Mouse (Mus musculus) hindbrain, embryonic 10.5 days (tissue): ENCODE results near the gene Cenpf. TPM values are rescaled to one million over a fixed set of nuclear protein-coding genes. Genes with fewer than 3 reads are reported as not detected.
"Not testable (repeated sequence)": the region's sequence is repeated elsewhere in the genome, so short reads cannot be mapped to it uniquely, and the experiment has no call there.

Source experiments
- DNase-seq: peaks from one replicate; pipeline ENCODE4 v3.0.0-alpha.2; 2017; ENCODE audit warnings: low spot score
- H3K27ac ChIP-seq: fragments of 300-500 bp; sonication (generic); 2 replicates; pipeline ENCODE4 v1.5.1; 2016; ENCODE audit warnings: mild to moderate bottlenecking, moderate library complexity
- H3K27me3 ChIP-seq: fragments of 300-500 bp; sonication (generic); 2 replicates; pipeline ENCODE4 v1.6.1; 2016; ENCODE audit warnings: mild to moderate bottlenecking; ENCODE audit not compliant: poor library complexity, insufficient read depth, severe bottlenecking
- H3K36me3 ChIP-seq: fragments of 300-500 bp; sonication (generic); 2 replicates; pipeline ENCODE4 v1.6.1; 2016; ENCODE audit warnings: mild to moderate bottlenecking, moderate library complexity
- H3K4me1 ChIP-seq: fragments of 300-500 bp; sonication (generic); replicated peaks from 2 replicates; pipeline ENCODE4 v1.6.1; 2016; ENCODE audit warnings: mild to moderate bottlenecking
- H3K4me3 ChIP-seq: fragments of 300-500 bp; sonication (generic); 2 replicates; pipeline ENCODE4 v1.5.1; 2016; ENCODE audit warnings: mild to moderate bottlenecking, moderate library complexity
- H3K9me3 ChIP-seq: fragments of 300-500 bp; sonication (generic); 2 replicates; pipeline ENCODE4 v1.6.1; 2016; ENCODE audit warnings: mild to moderate bottlenecking, moderate library complexity
- WGBS: fragments of 180-500 bp; shearing (Covaris S2); methylation state at CpG from one replicate; pipeline ENCODE4 v1.1.7; 2016; 5-methylcytosine and 5-hydroxymethylcytosine counted together
- polyA plus RNA-seq: library from polyadenylated mRNA; unstranded; fragments of >200 nt; fragmentation: Nextera tagmentation; extraction: Ambion mirVana; gene quantifications from 2 replicates; pipeline ENCODE4 v1.2.1, GENCODE M21; 2016

Gene Cenpf
- polyA plus RNA-seq, 1 experiment from 2014 or later: 71.0 TPM

GRCm38 (mm10) chr1:189709001-189709400 is 21.1 kb upstream of the Cenpf start:
- Histone ChIP-seq H3K4me1 (peaks cover 17% of the 10 kb centered on the region), H3K4me3 (no peak overlapping the region), H3K27ac (no peak overlapping the region), H3K27me3 (no peaks in the 10 kb centered on the region), H3K9me3 (no peaks in the 10 kb centered on the region), H3K36me3 (no peaks in the 10 kb centered on the region)
- 86% methylated on average over 8 of the region's 8 CpGs for WGBS
- no peak for DNase-seq

- peaks cover 17% of the 10 kb centered on the region for H3K4me1 ChIP-seq
- 51% methylated on average over 5 of the region's 5 CpGs for WGBS
- H3K27ac ChIP-seq: peak overlapping the region; percentile 40; the same call in 1 of the 2 replicates
- H3K27me3 ChIP-seq: no peaks in the 10 kb centered on the region
- DNase-seq: no peak
- H3K36me3 ChIP-seq: no peaks in the 10 kb centered on the region
- no peaks in the 10 kb centered on the region for H3K9me3 ChIP-seq
- no peak overlapping the region for H3K4me3 ChIP-seq
Observed at GRCm38 (mm10) chr1:189707419-189707818, 19.5 kb upstream of the Cenpf start.

- Histone ChIP-seq H3K4me1 (peaks cover 17% of the 10 kb centered on the region), H3K36me3 (no peaks in the 10 kb centered on the region), H3K9me3 (no peaks in the 10 kb centered on the region), H3K27me3 (no peaks in the 10 kb centered on the region), H3K4me3 (no peak overlapping the region), H3K27ac (no peak overlapping the region)
- DNase-seq: no peak
Observed at GRCm38 (mm10) chr1:189707014-189707413, 19.1 kb upstream of the Cenpf start.

GRCm38 (mm10) chr1:189706040-189706645 is 18.3 kb upstream of the Cenpf start:
- H3K36me3 ChIP-seq: no peaks in the 10 kb centered on the region
- no peak overlapping the region for H3K4me3 ChIP-seq
- WGBS: 86% methylated on average over 12 of the region's 12 CpGs
- no peak overlapping the region for H3K27ac ChIP-seq
- peaks cover 19% of the 10 kb centered on the region for H3K4me1 ChIP-seq
- H3K9me3 ChIP-seq: no peaks in the 10 kb centered on the region
- DNase-seq: no peak
- H3K27me3 ChIP-seq: no peaks in the 10 kb centered on the region

DNA sequence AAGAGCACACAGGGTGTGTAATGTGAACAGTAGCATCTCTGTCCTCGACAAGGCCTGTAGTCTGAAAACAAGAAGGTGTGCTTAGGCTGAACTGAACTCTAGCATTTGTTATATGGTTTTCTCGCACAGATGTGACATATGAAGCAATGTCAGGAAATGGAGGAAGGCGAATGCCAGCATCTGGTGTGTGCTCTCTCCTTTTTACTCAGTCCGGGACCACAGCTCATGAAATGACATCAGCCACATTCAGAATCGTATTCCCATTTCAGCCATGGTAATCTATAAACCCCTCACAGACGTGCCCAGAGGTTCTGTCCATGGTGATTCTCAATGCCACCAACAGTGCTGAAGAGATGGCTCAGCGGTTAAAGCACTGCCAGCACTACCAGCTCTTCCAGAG is 15.7 kb upstream of the Cenpf start:
- Histone ChIP-seq H3K9me3 (no peaks in the 10 kb centered on the region), H3K27me3 (no peaks in the 10 kb centered on the region), H3K27ac (no peak overlapping the region), H3K4me3 (no peak overlapping the region), H3K4me1 (peaks cover 17% of the 10 kb centered on the region), H3K36me3 (no peaks in the 10 kb centered on the region)
- WGBS: 83% methylated on average over 7 of the region's 7 CpGs
- no peak for DNase-seq

DNA sequence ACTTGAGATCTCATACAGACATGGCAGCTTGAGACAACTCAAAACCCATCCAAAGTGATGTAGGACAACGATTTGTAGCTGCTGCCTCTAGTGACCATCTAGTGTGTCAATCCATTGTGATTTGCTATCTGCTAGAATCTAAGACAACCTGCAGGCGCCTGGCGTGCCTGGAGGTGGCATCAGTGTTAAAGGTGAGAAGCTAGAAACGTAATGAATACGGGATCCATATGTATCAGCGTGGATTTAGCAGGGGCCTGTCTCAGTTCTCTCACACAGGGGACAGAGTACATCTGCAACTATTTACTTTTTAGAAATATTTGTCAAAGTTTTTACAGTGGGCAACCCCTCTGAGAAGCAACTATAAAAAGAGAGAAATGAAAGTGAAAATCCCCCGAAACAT is 15.3 kb upstream of the Cenpf start:
- no peak overlapping the region for H3K27ac ChIP-seq
- no peak overlapping the region for H3K4me3 ChIP-seq
- H3K27me3 ChIP-seq: no peaks in the 10 kb centered on the region
- H3K9me3 ChIP-seq: no peaks in the 10 kb centered on the region
- H3K36me3 ChIP-seq: no peaks in the 10 kb centered on the region
- 45% methylated on average over 7 of the region's 7 CpGs for WGBS
- H3K4me1 ChIP-seq: peaks cover 16% of the 10 kb centered on the region
- DNase-seq: no peak

DNA sequence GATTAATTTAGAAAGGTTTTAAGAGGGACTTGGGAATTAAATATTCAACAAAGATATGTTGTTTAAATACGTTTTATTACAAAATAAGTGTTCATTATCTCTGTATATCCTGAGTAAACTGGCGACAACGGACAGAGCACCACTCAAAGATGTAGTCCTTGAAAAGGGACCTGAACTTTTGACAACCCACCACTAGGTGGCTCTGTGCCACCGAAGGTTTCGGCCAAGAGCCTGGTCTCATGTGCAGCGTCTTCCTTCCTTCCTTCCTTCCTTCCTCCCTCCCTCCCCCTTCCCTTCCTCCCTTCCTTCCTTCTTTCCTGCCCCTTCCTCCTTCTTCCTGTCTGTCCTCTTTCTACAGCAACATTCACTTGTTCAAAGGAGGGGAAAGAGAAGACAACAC is 13.1 kb upstream of the Cenpf start:
- Histone ChIP-seq H3K4me1 (peaks cover 3% of the 10 kb centered on the region; the same call in 1 of the 2 replicates), H3K4me3 (no peak overlapping the region), H3K27me3 (no peaks in the 10 kb centered on the region), H3K36me3 (no peaks in the 10 kb centered on the region), H3K9me3 (no peaks in the 10 kb centered on the region), H3K27ac (no peak overlapping the region)
- DNase-seq: peak; percentile 71
- under 1% methylated on average over 6 of the region's 6 CpGs for WGBS

DNA sequence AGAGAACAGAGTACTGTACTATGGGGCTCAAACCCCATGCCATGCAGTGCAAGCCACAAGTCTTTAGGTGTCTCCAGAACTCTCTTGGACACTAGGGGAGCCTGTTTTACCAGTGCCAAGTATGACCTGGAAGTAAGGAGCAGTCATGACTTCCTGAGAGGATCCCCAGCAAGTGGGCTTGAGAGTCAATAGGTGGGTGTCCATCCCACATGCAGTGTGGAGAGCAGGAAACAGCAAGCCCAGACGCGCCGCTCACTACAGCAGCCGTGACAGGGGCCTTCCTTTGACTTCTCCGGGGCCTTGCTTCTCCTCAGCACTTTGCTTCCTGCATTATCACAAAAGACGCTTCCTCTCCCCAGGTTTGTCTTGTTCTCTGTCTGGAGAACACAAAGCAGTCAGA is 12.3 kb upstream of the Cenpf start:
- 85% methylated on average over 6 of the region's 6 CpGs for WGBS
- DNase-seq: no peak

GRCm38 (mm10) chr1:189698416-189698815 is 10.5 kb upstream of the Cenpf start:
- Histone ChIP-seq H3K4me3 (no peak overlapping the region), H3K27ac (no peak overlapping the region), H3K9me3 (no peaks in the 10 kb centered on the region), H3K36me3 (no peaks in the 10 kb centered on the region), H3K27me3 (no peaks in the 10 kb centered on the region), H3K4me1 (peaks cover 3% of the 10 kb centered on the region; the same call in 1 of the 2 replicates)
- 69% methylated on average over 4 of the region's 4 CpGs for WGBS
- no peak for DNase-seq

More for the DNA sequence above, 12.3 kb upstream of the Cenpf start:
- Histone ChIP-seq H3K27ac (no peak overlapping the region), H3K4me1 (peaks cover 3% of the 10 kb centered on the region; the same call in 1 of the 2 replicates), H3K9me3 (no peaks in the 10 kb centered on the region), H3K27me3 (no peaks in the 10 kb centered on the region), H3K36me3 (no peaks in the 10 kb centered on the region), H3K4me3 (no peak overlapping the region)

GRCm38 (mm10) chr1:189695321-189695720 is 7.4 kb upstream of the Cenpf start:
- no peak overlapping the region for H3K4me3 ChIP-seq
- H3K9me3 ChIP-seq: no peaks in the 10 kb centered on the region

GRCm38 (mm10) chr1:189694391-189694790 is 6.5 kb upstream of the Cenpf start:
- 90% methylated on average over 2 of the region's 2 CpGs for WGBS
- Histone ChIP-seq H3K27me3 (no peaks in the 10 kb centered on the region), H3K36me3 (no peaks in the 10 kb centered on the region), H3K9me3 (no peaks in the 10 kb centered on the region), H3K4me3 (no peak overlapping the region), H3K27ac (no peak overlapping the region), H3K4me1 (peaks cover 14% of the 10 kb centered on the region)
- no peak for DNase-seq

More at GRCm38 (mm10) chr1:189695321-189695720, 7.4 kb upstream of the Cenpf start:
- no peak for DNase-seq
- Histone ChIP-seq H3K4me1 (peaks cover 4% of the 10 kb centered on the region), H3K36me3 (no peaks in the 10 kb centered on the region), H3K27me3 (no peaks in the 10 kb centered on the region), H3K27ac (no peak overlapping the region)

DNA sequence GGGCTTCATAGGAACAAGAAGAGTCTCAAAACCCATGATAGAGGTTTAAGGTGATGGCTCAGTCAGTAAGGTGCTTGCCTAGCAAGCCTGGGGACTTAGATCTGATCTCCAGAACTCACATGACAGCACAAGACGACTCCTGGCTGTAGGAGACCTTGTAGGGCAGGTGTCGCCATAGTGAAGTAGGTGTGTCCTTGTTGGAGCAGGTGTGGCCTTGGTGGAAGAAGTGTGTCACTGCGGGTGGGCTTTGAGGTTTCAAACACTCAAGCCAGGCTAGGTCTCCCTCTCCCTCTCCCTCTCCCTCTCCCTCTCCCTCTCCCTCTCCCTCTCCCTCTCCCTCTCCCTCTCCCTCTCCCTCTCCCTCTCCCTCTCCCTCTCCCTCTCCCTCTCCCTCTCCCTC is 4.6 kb upstream of the Cenpf start:
- H3K9me3 ChIP-seq, DNase-seq, H3K36me3 ChIP-seq, H3K4me3 ChIP-seq, H3K27me3 ChIP-seq, H3K27ac ChIP-seq: not testable (repeated sequence)
- 50% methylated on average over 3 of the region's 3 CpGs for WGBS
- H3K4me1 ChIP-seq: peaks cover 23% of the 10 kb centered on the region

- peaks cover 43% of the 10 kb centered on the region for H3K4me1 ChIP-seq
- H3K4me3 ChIP-seq: peak overlapping the region; percentile 94
- peaks cover 18% of the 10 kb centered on the region for H3K36me3 ChIP-seq
- WGBS: 39% methylated on average over 4 of the region's 4 CpGs
- DNase-seq: no peak
- peak overlapping the region; percentile 94 for H3K27ac ChIP-seq
- no peaks in the 10 kb centered on the region for H3K27me3 ChIP-seq
- H3K9me3 ChIP-seq: no peaks in the 10 kb centered on the region
Observed at GRCm38 (mm10) chr1:189689050-189689833, 1.4 kb upstream of the Cenpf start.
